Mouse (Mus musculus): Measurements from ENCODE around the gene Zfp976. TPM values are rescaled to one million over a fixed set of nuclear protein-coding genes. Genes with fewer than 3 reads are reported as not detected.
"Not testable (repeated sequence)": the region's sequence is repeated elsewhere in the genome, so short reads cannot be mapped to it uniquely, and the experiment has no call there.

The Zfp976 gene
- polyA plus RNA-seq, 1 experiment from 2014 or later: 1.4 TPM

DNA sequence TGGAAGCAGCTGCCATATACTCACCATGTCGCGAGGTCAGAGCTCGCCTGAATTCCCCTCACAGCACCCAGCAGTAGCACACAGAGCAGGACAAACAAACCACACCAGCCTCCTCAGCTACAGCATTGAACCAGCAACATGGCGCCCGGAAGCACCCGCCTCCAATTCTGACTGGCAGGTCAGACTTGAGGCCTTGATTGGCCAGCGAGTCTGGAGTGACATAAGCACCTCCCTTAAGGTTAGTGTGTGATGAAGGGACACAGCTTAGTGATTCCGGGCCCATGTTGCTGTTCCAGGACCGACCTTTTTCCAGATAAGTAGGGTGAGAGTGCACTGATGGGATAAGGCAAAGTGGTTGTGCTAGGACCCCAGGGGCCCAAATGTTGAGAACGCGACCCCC is 50.0 kb downstream of the Zfp976 start, which contains the start of gene Zfp977:
Zfp977 (minus strand) TSS at position 135 of the 400 bp plus-strand sequence.
- H3K4me1 ChIP-seq (ENCODE audit: control insufficient read depth, insufficient read depth, low read length); H3K4me2 ChIP-seq (ENCODE audit: low read depth, low read length); H3K27me3 ChIP-seq (ENCODE audit: control insufficient read depth, insufficient read depth, low read length); H3K9me3 ChIP-seq (replicated peaks; ENCODE audit: control insufficient read depth, low read length); H3K27ac ChIP-seq (replicated peaks; ENCODE audit: low read depth, low read length); ATAC-seq (replicated peaks; ENCODE audit: insufficient number of reproducible peaks, low FRiP score, low TSS enrichment, low read depth); H3K36me3 ChIP-seq (replicated peaks; ENCODE audit: control insufficient read depth, insufficient read depth, low read depth, low read length); H3K4me3 ChIP-seq (ENCODE audit: low read depth, low read length); H3K9ac ChIP-seq (replicated peaks; ENCODE audit: low read length); DNase-seq (ENCODE audit: low spot score): not testable (repeated sequence)
- 95% methylated on average over 11 of the region's 11 CpGs for WGBS

DNA sequence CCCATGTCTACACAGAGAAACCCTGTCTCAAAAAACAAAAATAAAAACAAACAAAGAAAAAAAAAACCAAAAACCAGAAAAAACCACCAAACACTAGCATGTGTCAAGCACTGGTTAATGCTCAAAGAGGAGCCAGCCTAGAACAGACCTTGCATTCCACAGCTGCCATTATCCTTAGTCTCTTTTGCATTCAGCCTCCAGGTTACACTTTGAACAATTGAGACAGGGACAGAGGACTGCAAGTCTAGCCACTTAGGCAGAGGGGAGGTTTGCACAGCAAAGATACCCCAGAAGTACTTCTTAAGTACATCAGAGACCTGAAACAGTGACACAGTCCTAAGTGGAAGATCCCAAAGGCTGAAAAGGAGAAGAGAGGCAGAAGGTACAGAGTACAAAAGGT is 51.1 kb downstream of the Zfp976 start:
- ATAC-seq (replicated peaks; ENCODE audit: insufficient number of reproducible peaks, low FRiP score, low TSS enrichment, low read depth); H3K27me3 ChIP-seq (ENCODE audit: control insufficient read depth, insufficient read depth, low read length); H3K9ac ChIP-seq (replicated peaks; ENCODE audit: low read length); H3K4me1 ChIP-seq (ENCODE audit: control insufficient read depth, insufficient read depth, low read length); H3K9me3 ChIP-seq (replicated peaks; ENCODE audit: control insufficient read depth, low read length); H3K4me3 ChIP-seq (ENCODE audit: low read depth, low read length); H3K27ac ChIP-seq (replicated peaks; ENCODE audit: low read depth, low read length); DNase-seq (ENCODE audit: low spot score); H3K36me3 ChIP-seq (replicated peaks; ENCODE audit: control insufficient read depth, insufficient read depth, low read depth, low read length); H3K4me2 ChIP-seq (ENCODE audit: low read depth, low read length): not testable (repeated sequence)

DNA sequence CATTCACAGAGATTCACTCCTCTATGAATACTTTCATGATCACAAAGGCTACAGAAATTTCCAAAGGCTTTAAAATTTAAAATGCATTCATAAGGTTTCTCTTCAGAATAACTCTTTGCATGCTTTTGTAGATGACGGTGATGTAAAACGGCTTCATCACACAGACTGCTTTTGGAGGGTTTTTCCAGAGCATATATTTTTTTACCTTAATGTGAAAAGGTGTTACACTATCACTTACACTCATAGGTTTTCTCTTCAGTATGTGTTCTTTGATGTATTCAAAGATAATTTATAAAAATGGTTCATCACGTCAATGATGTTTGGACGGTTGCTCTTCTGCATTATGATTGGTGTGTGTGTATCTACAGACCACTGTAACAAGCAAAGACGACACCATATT is 63.9 kb downstream of the Zfp976 start, which contains the start of gene Gm21028:
Gm21028 (minus strand) TSS at position 101 of the 400 bp plus-strand sequence.
- DNase-seq (ENCODE audit: low spot score): no peak
- Histone ChIP-seq H3K27me3 (ENCODE audit: control insufficient read depth, insufficient read depth, low read length) (no peaks in the 10 kb centered on the region), H3K4me1 (ENCODE audit: control insufficient read depth, insufficient read depth, low read length) (no peaks in the 10 kb centered on the region), H3K4me2 (ENCODE audit: low read depth, low read length) (no peak within 1 kb of the TSS), H3K9me3 (replicated peaks; ENCODE audit: control insufficient read depth, low read length) (no peaks in the 10 kb centered on the region; the same call in 1 of the 2 replicates), H3K27ac (replicated peaks; ENCODE audit: low read depth, low read length) (no peak within 1 kb of the TSS), H3K9ac (replicated peaks; ENCODE audit: low read length) (no peak within 1 kb of the TSS), H3K4me3 (ENCODE audit: low read depth, low read length) (no peak within 1 kb of the TSS), H3K36me3 (replicated peaks; ENCODE audit: control insufficient read depth, insufficient read depth, low read depth, low read length) (no peaks in the 10 kb centered on the region)
- ATAC-seq (replicated peaks; ENCODE audit: insufficient number of reproducible peaks, low FRiP score, low TSS enrichment, low read depth): no peak
- WGBS: 92% methylated on average over 5 of the region's 5 CpGs

Small RNA genes within 50 kb of the gene (microRNA-seq; reads per million reads assigned to microRNA genes)
- not detected for gene Gm24938 (ENCODE audit: borderline number of aligned reads)

Other genes starting within 250 kb of the Zfp976 start
- gene 4933421I07Rik, start 194.5 kb downstream of the Zfp976 start, polyA plus RNA-seq (2014; fragmentation: Nextera tagmentation; extraction: Ambion mirVana): not detected in 2 replicates
- 14.1 and 16.2 TPM in 2 replicates for gene Zfp141, start 136.8 kb downstream of the Zfp976 start, polyA plus RNA-seq (2014; fragmentation: Nextera tagmentation; extraction: Ambion mirVana)
- gene Gm21028, start 64.0 kb downstream of the Zfp976 start, polyA plus RNA-seq (2014; fragmentation: Nextera tagmentation; extraction: Ambion mirVana): not detected in 2 replicates
- 1.5 and 1.9 TPM in 2 replicates for gene Zfp977, start 50.0 kb downstream of the Zfp976 start, polyA plus RNA-seq (2014; fragmentation: Nextera tagmentation; extraction: Ambion mirVana)
- 11.6 and 11.8 TPM in 2 replicates for gene Zfp975, start 50.2 kb upstream of the Zfp976 start, polyA plus RNA-seq (2014; fragmentation: Nextera tagmentation; extraction: Ambion mirVana)
- not detected in 2 replicates for gene Gm17067, start 84.4 kb upstream of the Zfp976 start, polyA plus RNA-seq (2014; fragmentation: Nextera tagmentation; extraction: Ambion mirVana)
- not detected in 2 replicates for gene Vmn2r62, start 150.9 kb upstream of the Zfp976 start, polyA plus RNA-seq (2014; fragmentation: Nextera tagmentation; extraction: Ambion mirVana)
- not detected in 2 replicates for gene Gm2381, start 224.6 kb upstream of the Zfp976 start, polyA plus RNA-seq (2014; fragmentation: Nextera tagmentation; extraction: Ambion mirVana)

Measured in embryonic facial prominence, embryonic 11.5 days (tissue).